Comparison of ENCODE assay signal across 21 mouse cellular contexts in the genomic region with DNA sequence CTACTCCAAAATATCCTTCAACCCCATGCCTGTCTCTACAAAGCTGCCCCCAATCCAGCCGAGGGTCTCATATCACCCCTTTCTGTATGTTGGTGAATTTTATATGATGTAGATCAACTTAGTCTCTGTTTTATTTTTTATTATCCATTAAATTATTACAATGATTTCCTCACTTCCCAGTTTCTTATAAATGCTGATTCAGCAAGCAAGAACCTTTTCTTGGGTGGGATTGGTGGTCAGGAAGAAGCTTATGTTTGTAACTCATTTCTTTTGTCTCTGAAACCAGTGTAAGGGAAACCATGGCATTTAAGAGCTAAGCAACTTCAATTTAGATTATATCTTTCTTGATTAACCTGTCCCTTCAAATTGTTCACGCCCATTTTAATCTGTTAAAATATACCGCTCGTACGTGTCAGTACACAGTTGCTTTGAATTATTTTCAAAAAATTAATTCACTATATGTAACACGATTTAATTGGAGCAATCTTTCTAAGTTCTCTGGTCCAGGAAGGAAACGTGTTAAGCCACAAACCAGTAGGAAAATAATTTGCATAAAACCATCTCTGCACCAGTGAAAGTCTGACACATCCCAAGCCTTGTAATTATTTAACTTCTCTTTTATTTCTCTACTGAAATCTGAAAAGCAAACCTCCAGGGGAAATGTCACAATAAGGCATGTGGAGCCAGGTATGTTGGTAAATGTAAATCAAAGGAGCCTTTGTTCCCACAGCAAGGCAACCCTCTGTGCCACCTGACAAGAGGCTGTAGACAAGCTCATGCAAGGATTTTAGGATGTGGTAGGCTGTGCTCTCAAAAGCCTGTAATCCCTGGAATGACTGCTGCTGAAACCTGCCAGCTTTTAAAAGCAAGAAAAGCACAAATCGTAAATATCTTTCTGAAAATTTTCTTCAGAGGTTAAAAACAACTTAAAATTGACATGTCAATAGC. TPM values are rescaled to one million over a fixed set of nuclear protein-coding genes. Genes with fewer than 3 reads are reported as not detected.
DNase-seq lines count a peak whose midpoint lies in the region; ATAC-seq and TF ChIP-seq lines count a peak whose summit lies in the region.
"Had no signal": no experiment of that assay in that cellular context is flagged by ENCODE, and none has a peak within 500 bp of the region (broad histone marks: within the 10 kb centered on the region; RNA-seq: fewer than 3 reads in every experiment).

No protein-coding gene starts in this region.

- H3K27ac ChIP-seq in forebrain, embryonic 15.5 days (replicated peaks): no peak overlapping the region
- H3K27ac ChIP-seq in forebrain, embryonic 12.5 days: no peak overlapping the region
- H3K27ac ChIP-seq in midbrain, embryonic 11.5 days (ENCODE audit: low read depth, low read length): no peak overlapping the region
- H3K27ac ChIP-seq in midbrain, embryonic 13.5 days: no peak overlapping the region
- no peak overlapping the region for H3K27ac ChIP-seq in stomach, postnatal 0 days (replicated peaks)
- H3K27ac ChIP-seq: embryonic facial prominence, embryonic 12.5 days; forebrain, embryonic 10.5 days; heart, embryonic 15.5 days; left cerebral cortex, adult 2 months; liver, embryonic 14.5 days had no signal

- DNase-seq in midbrain, embryonic 11.5 days (ENCODE audit: low spot score, missing footprints): peak; percentile 39
- DNase-seq in stomach, postnatal 0 days (ENCODE audit: low spot score): no peak
- DNase-seq in spleen, postnatal 4 days (ENCODE audit: low spot score in 2 of 2): no peak
- DNase-seq: adrenal gland, postnatal 36 days; cerebellum, adult 2 months; gastrocnemius, postnatal 25 days; heart, postnatal 4 days; kidney, postnatal 10 days; thymus, postnatal 25 days had no signal

- H3K4me3 ChIP-seq in forebrain, embryonic 15.5 days: no peak overlapping the region
- H3K4me3 ChIP-seq in forebrain, embryonic 12.5 days (replicated peaks): no peak overlapping the region
- H3K4me3 ChIP-seq in midbrain, embryonic 11.5 days (ENCODE audit: low read depth, low read length): no peak overlapping the region
- no peak overlapping the region for H3K4me3 ChIP-seq in midbrain, embryonic 13.5 days (replicated peaks)
- no peak overlapping the region for H3K4me3 ChIP-seq in stomach, postnatal 0 days (ENCODE audit: low read depth, low read length)
- H3K4me3 ChIP-seq: embryonic facial prominence, embryonic 12.5 days; forebrain, embryonic 10.5 days; heart, embryonic 15.5 days; left cerebral cortex, adult 2 months had no signal

- 62% methylated on average over 8 of the region's 8 CpGs for WGBS in forebrain, embryonic 15.5 days
- 79% methylated on average over 8 of the region's 8 CpGs for WGBS in forebrain, embryonic 12.5 days
- 84% methylated on average over 8 of the region's 8 CpGs for WGBS in midbrain, embryonic 11.5 days
- 76% methylated on average over 8 of the region's 8 CpGs for WGBS in midbrain, embryonic 13.5 days
- WGBS in stomach, postnatal 0 days: 63% methylated on average over 8 of the region's 8 CpGs

- no peak for TF ChIP-seq CTCF in stomach, postnatal 0 days (IDR thresholded peaks at IDR 0.05; ENCODE audit: low read depth)

- H3K4me1 ChIP-seq in forebrain, embryonic 15.5 days: no peaks in the 10 kb centered on the region
- H3K4me1 ChIP-seq in forebrain, embryonic 12.5 days: no peaks in the 10 kb centered on the region
- no peaks in the 10 kb centered on the region for H3K4me1 ChIP-seq in midbrain, embryonic 11.5 days (ENCODE audit: control insufficient read depth, insufficient read depth, low read length)
- H3K4me1 ChIP-seq in midbrain, embryonic 13.5 days (replicated peaks): no peaks in the 10 kb centered on the region
- H3K4me1 ChIP-seq in stomach, postnatal 0 days (replicated peaks; ENCODE audit: control insufficient read depth, insufficient read depth): no peaks in the 10 kb centered on the region
- H3K4me1 ChIP-seq: embryonic facial prominence, embryonic 12.5 days; heart, embryonic 15.5 days had no signal

- no peaks in the 10 kb centered on the region for H3K36me3 ChIP-seq in forebrain, embryonic 15.5 days
- H3K36me3 ChIP-seq in forebrain, embryonic 12.5 days (replicated peaks): no peaks in the 10 kb centered on the region
- H3K36me3 ChIP-seq in midbrain, embryonic 11.5 days (ENCODE audit: control insufficient read depth, insufficient read depth, low read length): no peaks in the 10 kb centered on the region
- no peaks in the 10 kb centered on the region for H3K36me3 ChIP-seq in midbrain, embryonic 13.5 days
- no peaks in the 10 kb centered on the region for H3K36me3 ChIP-seq in stomach, postnatal 0 days (ENCODE audit: control insufficient read depth, insufficient read depth, low read length)
- H3K36me3 ChIP-seq: embryonic facial prominence, embryonic 12.5 days; forebrain, embryonic 10.5 days; heart, embryonic 15.5 days had no signal

- peak; percentile 61 for TF ChIP-seq EP300 in stomach, postnatal 0 days (optimal IDR thresholded peaks at IDR 0.05)

- no peaks in the 10 kb centered on the region for H3K27me3 ChIP-seq in forebrain, embryonic 15.5 days
- H3K27me3 ChIP-seq in forebrain, embryonic 12.5 days: no peaks in the 10 kb centered on the region
- no peaks in the 10 kb centered on the region for H3K27me3 ChIP-seq in midbrain, embryonic 11.5 days (ENCODE audit: control insufficient read depth, insufficient read depth, low read length)
- no peaks in the 10 kb centered on the region for H3K27me3 ChIP-seq in midbrain, embryonic 13.5 days
- no peaks in the 10 kb centered on the region for H3K27me3 ChIP-seq in stomach, postnatal 0 days (ENCODE audit: control insufficient read depth, insufficient read depth, low read length)
- H3K27me3 ChIP-seq: embryonic facial prominence, embryonic 12.5 days; heart, embryonic 15.5 days had no signal

- no peaks in the 10 kb centered on the region for H3K9me3 ChIP-seq in forebrain, embryonic 15.5 days
- no peaks in the 10 kb centered on the region for H3K9me3 ChIP-seq in forebrain, embryonic 12.5 days
- no peaks in the 10 kb centered on the region for H3K9me3 ChIP-seq in midbrain, embryonic 11.5 days (ENCODE audit: control insufficient read depth, low read length)
- H3K9me3 ChIP-seq in midbrain, embryonic 13.5 days: no peaks in the 10 kb centered on the region
- H3K9me3 ChIP-seq in stomach, postnatal 0 days (ENCODE audit: control insufficient read depth, low read length): no peaks in the 10 kb centered on the region
- H3K9me3 ChIP-seq: embryonic facial prominence, embryonic 12.5 days; forebrain, embryonic 10.5 days; heart, embryonic 15.5 days had no signal

- ATAC-seq in forebrain, embryonic 15.5 days (replicated peaks): 0 out of 2 replicates have a peak, but pooled peaks have one; percentile 41
- no peak for ATAC-seq in forebrain, embryonic 12.5 days (ENCODE audit: low FRiP score)
- ATAC-seq in midbrain, embryonic 11.5 days (ENCODE audit: low FRiP score): no peak
- ATAC-seq in midbrain, embryonic 13.5 days: no peak
- peak; percentile 60; the same call in 1 of the 2 replicates for ATAC-seq in common myeloid progenitor, adult 5-6 weeks (replicated peaks; ENCODE audit: low read depth, poor library complexity, severe bottlenecking)
- 0 out of 2 replicates have a peak, but pooled peaks have one; percentile 40 for ATAC-seq in stomach, postnatal 0 days (ENCODE audit: low FRiP score, low TSS enrichment)
- ATAC-seq: hindbrain, embryonic 16.5 days; intestine, embryonic 16.5 days had no signal

- no peak overlapping the region for H3K4me2 ChIP-seq in forebrain, embryonic 15.5 days (replicated peaks)
- no peak overlapping the region for H3K4me2 ChIP-seq in forebrain, embryonic 12.5 days
- H3K4me2 ChIP-seq in midbrain, embryonic 11.5 days: no peak overlapping the region
- no peak overlapping the region for H3K4me2 ChIP-seq in midbrain, embryonic 13.5 days (replicated peaks)
- no peak overlapping the region for H3K4me2 ChIP-seq in stomach, postnatal 0 days (replicated peaks; ENCODE audit: low read depth)
- H3K4me2 ChIP-seq: embryonic facial prominence, embryonic 12.5 days; heart, embryonic 15.5 days had no signal

- H3K9ac ChIP-seq in forebrain, embryonic 15.5 days (replicated peaks): no peak overlapping the region
- H3K9ac ChIP-seq in forebrain, embryonic 12.5 days: no peak overlapping the region
- no peak overlapping the region for H3K9ac ChIP-seq in midbrain, embryonic 11.5 days (ENCODE audit: low read length)
- no peak overlapping the region for H3K9ac ChIP-seq in midbrain, embryonic 13.5 days (replicated peaks)
- no peak overlapping the region for H3K9ac ChIP-seq in stomach, postnatal 0 days (ENCODE audit: low read length)
- H3K9ac ChIP-seq: embryonic facial prominence, embryonic 12.5 days; heart, embryonic 15.5 days; liver, embryonic 14.5 days had no signal

RNA-seq across cellular contexts. Expression of a gene that starts 26.3 kb away (rescaled TPM):
- 3.1 and 4.2 TPM in 2 replicates for polyA plus RNA-seq in forebrain, embryonic 15.5 days (2015; fragmentation: Nextera tagmentation; extraction: Ambion mirVana)
- 0.97 and 1.2 TPM in 2 replicates for polyA plus RNA-seq in forebrain, embryonic 12.5 days (2016; fragmentation: Nextera tagmentation; extraction: Ambion mirVana)
- 0.84 and 0.86 TPM in 2 replicates for polyA plus RNA-seq in midbrain, embryonic 11.5 days (2014; fragmentation: Nextera tagmentation; extraction: Ambion mirVana)
- polyA plus RNA-seq in midbrain, embryonic 13.5 days (2015; fragmentation: Nextera tagmentation; extraction: Ambion mirVana): 2.1 and 2.5 TPM in 2 replicates
- not detected in 2 replicates for total RNA-seq in common myeloid progenitor, adult 5-6 weeks (2017)
- 4.8 and 5.9 TPM in 2 replicates for polyA plus RNA-seq in stomach, postnatal 0 days (2015; fragmentation: Nextera tagmentation; extraction: Ambion mirVana)
- total RNA-seq: neutrophil, adult 5-6 weeks had no signal
- polyA plus RNA-seq: liver, embryonic 14.5 days had no signal

Comparison
In these comparisons a context has a peak if more than half of its experiments do, and no peak if none do; other contexts are left out.
1. ATAC-seq: peak in forebrain, embryonic 15.5 days (single experiment), common myeloid progenitor, adult 5-6 weeks (single experiment) and stomach, postnatal 0 days (single experiment); none in forebrain, embryonic 12.5 days (single experiment), midbrain, embryonic 11.5 days (single experiment) and midbrain, embryonic 13.5 days (single experiment).